ENCODE assay signal across 12 mouse cellular contexts in the genomic region with DNA sequence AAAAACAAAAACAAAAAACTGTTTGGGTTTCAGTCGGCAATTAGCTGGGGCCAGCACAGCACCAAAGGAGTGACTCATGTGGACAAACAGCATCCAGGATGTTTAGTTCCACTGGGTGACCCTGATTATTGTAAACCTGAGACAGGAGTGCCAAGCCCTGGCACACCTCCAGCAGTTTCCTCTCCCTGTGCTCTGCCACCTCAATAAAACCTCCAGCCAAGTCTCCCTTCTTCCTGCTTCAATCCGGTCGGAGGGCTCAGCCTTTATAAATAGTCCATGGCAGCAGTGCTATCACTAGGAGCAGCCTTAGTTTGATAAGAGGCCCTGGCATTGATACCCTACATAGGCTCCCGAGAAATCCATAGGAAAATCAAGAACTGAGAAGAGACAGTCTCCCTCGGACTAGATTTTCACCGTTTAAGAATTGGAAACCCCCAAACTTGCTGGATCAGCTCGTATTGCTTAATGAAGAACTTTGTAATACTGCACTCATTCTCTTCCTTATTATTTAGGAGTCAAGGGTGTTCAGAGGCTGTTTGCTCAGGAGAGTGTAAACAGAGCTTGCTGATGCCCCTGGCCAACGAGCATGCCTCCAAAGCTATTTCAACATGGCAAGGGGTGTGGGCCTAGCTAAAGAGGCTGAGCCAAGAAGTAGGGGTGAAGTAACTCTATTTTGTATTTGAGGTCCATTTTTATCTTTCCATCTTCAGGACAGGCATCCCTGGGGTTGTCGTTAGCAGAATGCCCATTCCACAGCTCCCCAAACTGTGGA. TPM values are rescaled to one million over a fixed set of nuclear protein-coding genes. Genes with fewer than 3 reads are reported as not detected.
DNase-seq lines count a peak whose midpoint lies in the region; ATAC-seq and TF ChIP-seq lines count a peak whose summit lies in the region.
"Had no signal": no experiment of that assay in that cellular context is flagged by ENCODE, and none has a peak within 500 bp of the region (broad histone marks: within the 10 kb centered on the region; RNA-seq: fewer than 3 reads in every experiment).

No protein-coding gene starts in this region.

- H3K79me2 ChIP-seq in heart, adult 2 months (replicated peaks; ENCODE audit: control insufficient read depth, insufficient read depth, low read length) = no peaks in the 10 kb centered on the region

- no peak for TF ChIP-seq EP300 in heart, adult 2 months (IDR thresholded peaks at IDR 0.05; ENCODE audit: insufficient read depth, low read depth, low read length)
- peak; percentile 54; the same call in 1 of the 2 replicates for TF ChIP-seq EP300 in lung, postnatal 0 days (IDR thresholded peaks at IDR 0.05)

- H3K27me3 ChIP-seq in heart, adult 2 months (ENCODE audit: control insufficient read depth, insufficient read depth, low read length) = peaks cover 2% of the 10 kb centered on the region
- H3K27me3 ChIP-seq in heart, embryonic 12.5 days (replicated peaks) = peaks cover 13% of the 10 kb centered on the region
- 0 out of 2 replicates have a peak, but pooled peaks cover 3% of the 10 kb centered on the region for H3K27me3 ChIP-seq in lung, postnatal 0 days (replicated peaks; ENCODE audit: insufficient read depth, low read length)

- TF ChIP-seq CTCF in heart, adult 2 months (IDR thresholded peaks at IDR 0.05) = no peak
- TF ChIP-seq CTCF in lung, postnatal 0 days (IDR thresholded peaks at IDR 0.05) = no peak

- H3K9ac ChIP-seq in heart, adult 2 months (ENCODE audit: low read depth, low read length) = no peak overlapping the region
- no peak overlapping the region for H3K9ac ChIP-seq in heart, embryonic 12.5 days
- no peak overlapping the region for H3K9ac ChIP-seq in lung, postnatal 0 days (replicated peaks; ENCODE audit: low read depth)
- H3K9ac ChIP-seq: limb, embryonic 13.5 days; neural tube, embryonic 13.5 days had no signal

- no peak overlapping the region for H3K4me3 ChIP-seq in heart, adult 2 months
- H3K4me3 ChIP-seq in heart, embryonic 12.5 days = no peak overlapping the region
- H3K4me3 ChIP-seq in lung, postnatal 0 days (ENCODE audit: low read depth, low read length) = no peak overlapping the region
- H3K4me3 ChIP-seq: limb, embryonic 13.5 days; neural tube, embryonic 13.5 days had no signal

- no peak for ATAC-seq in heart, embryonic 12.5 days (ENCODE audit: insufficient number of reproducible peaks, low FRiP score)
- ATAC-seq in lung, postnatal 0 days = peak; percentile 79

- WGBS in heart, adult 2 months = 39% methylated on average over 9 of the region's 9 CpGs
- WGBS in heart, embryonic 12.5 days = 47% methylated on average over 9 of the region's 9 CpGs
- 42% methylated on average over 9 of the region's 9 CpGs for WGBS in lung, postnatal 0 days

- no peak for TF ChIP-seq POLR2A in heart, adult 2 months (IDR thresholded peaks at IDR 0.05; ENCODE audit: insufficient read depth, low read depth, low read length)

- H3K9me3 ChIP-seq in heart, embryonic 12.5 days (replicated peaks) = 0 out of 2 replicates have a peak, but pooled peaks cover 3% of the 10 kb centered on the region
- H3K9me3 ChIP-seq in lung, postnatal 0 days (ENCODE audit: low read length) = no peaks in the 10 kb centered on the region
- H3K9me3 ChIP-seq: limb, embryonic 13.5 days had no signal

- H3K4me2 ChIP-seq in heart, embryonic 12.5 days = no peak overlapping the region
- H3K4me2 ChIP-seq in lung, postnatal 0 days (replicated peaks; ENCODE audit: low read depth, low read length) = no peak overlapping the region; the same call in 1 of the 2 replicates
- H3K4me2 ChIP-seq: limb, embryonic 13.5 days; neural tube, embryonic 13.5 days had no signal

- peaks cover 5% of the 10 kb centered on the region for H3K4me1 ChIP-seq in heart, adult 2 months (ENCODE audit: control insufficient read depth, insufficient read depth, low read length)
- H3K4me1 ChIP-seq in heart, embryonic 12.5 days (replicated peaks) = peaks cover 18% of the 10 kb centered on the region
- H3K4me1 ChIP-seq in lung, postnatal 0 days (ENCODE audit: insufficient read depth, low read depth, low read length) = no peaks in the 10 kb centered on the region

- DNase-seq in heart, adult 2 months = peak; percentile 26 to 48
- peak; percentile 27 for DNase-seq in Muller cell, postnatal 12 days (ENCODE audit: inconsistent ontology term)
- peak; percentile 33 to 54 for DNase-seq in heart, postnatal 10 days
- DNase-seq in lung, postnatal 0 days (ENCODE audit: low spot score) = peak; percentile 85
- DNase-seq in layer of hippocampus, postnatal 36 days = no peak
- DNase-seq in gastrocnemius, postnatal 10 days = no peak
- no peak for DNase-seq in c-Kit-positive CD71-positive TER-119-positive erythroid progenitor cells, embryonic 14.5 days (ENCODE audit: low spot score)
- DNase-seq: cerebellum, adult 2 months had no signal

- H3K36me3 ChIP-seq in heart, adult 2 months (ENCODE audit: control insufficient read depth, insufficient read depth, low read length) = no peaks in the 10 kb centered on the region
- H3K36me3 ChIP-seq in heart, embryonic 12.5 days = no peaks in the 10 kb centered on the region
- H3K36me3 ChIP-seq in lung, postnatal 0 days (ENCODE audit: insufficient read depth, low read length) = no peaks in the 10 kb centered on the region
- H3K36me3 ChIP-seq: limb, embryonic 13.5 days; neural tube, embryonic 13.5 days had no signal

- intact Hi-C loops in heart, adult 2 months (cut with DNase I) = no loop called here
- intact Hi-C loops in heart, postnatal 10 days (cut with DNase I) = no loop called here

- H3K27ac ChIP-seq in heart, adult 2 months = no peak overlapping the region
- no peak overlapping the region for H3K27ac ChIP-seq in heart, embryonic 12.5 days (ENCODE audit: poor library complexity, severe bottlenecking)
- peak overlapping the region; percentile 65 for H3K27ac ChIP-seq in lung, postnatal 0 days (ENCODE audit: low read length)
- H3K27ac ChIP-seq: limb, embryonic 13.5 days; neural tube, embryonic 13.5 days had no signal

RNA-seq across cellular contexts. Expression of a gene that starts 0.7 kb away (rescaled TPM):
- total RNA-seq in heart, adult 2 months (2021) = not detected
- 0.86 TPM in 1 of 2 replicates, not detected in the other for polyA plus RNA-seq in heart, adult 2 months (2012; rRNA removed)
- not detected in 2 replicates for polyA plus RNA-seq in heart, embryonic 12.5 days (2016; fragmentation: Nextera tagmentation; extraction: Ambion mirVana)
- total RNA-seq in heart, postnatal 10 days (2021) = not detected
- 6.4 and 7.9 TPM in 2 replicates for polyA plus RNA-seq in lung, postnatal 0 days (2015; fragmentation: Nextera tagmentation; extraction: Ambion mirVana)
- 1 to 10 TPM; 2.4 to 2.9 TPM for total RNA-seq in layer of hippocampus, postnatal 36 days (2021)
- total RNA-seq in gastrocnemius, postnatal 10 days (2021) = not detected
- total RNA-seq: gastrocnemius, adult 8-10 months had no signal
- polyA plus RNA-seq: limb, embryonic 13.5 days had no signal

RNA-seq across cellular contexts. Expression of a gene that starts 3.0 kb away (rescaled TPM):
- under 1 TPM in 1 of 2 experiments, not detected in 1; 0.07 TPM for total RNA-seq in heart, adult 2 months (2021)
- polyA plus RNA-seq in heart, adult 2 months (2012; rRNA removed) = 0.59 and 1.8 TPM in 2 replicates
- polyA plus RNA-seq in heart, embryonic 12.5 days (2016; fragmentation: Nextera tagmentation; extraction: Ambion mirVana) = 0.46 and 0.85 TPM in 2 replicates
- total RNA-seq in heart, postnatal 10 days (2021) = under 1 TPM; 0.17 to 0.60 TPM
- polyA plus RNA-seq in lung, postnatal 0 days (2015; fragmentation: Nextera tagmentation; extraction: Ambion mirVana) = 32.4 and 45.7 TPM in 2 replicates
- total RNA-seq in layer of hippocampus, postnatal 36 days (2021) = 10 to 100 TPM; 26.1 to 29.7 TPM
- total RNA-seq in gastrocnemius, postnatal 10 days (2021) = under 1 TPM; 0.19 to 0.25 TPM

RNA-seq across cellular contexts. Expression of a gene that starts 29.0 kb away (rescaled TPM):
- total RNA-seq in heart, adult 2 months (2021) = 10 to 100 TPM; 25.5 to 28.4 TPM
- polyA plus RNA-seq in heart, adult 2 months (2012; rRNA removed) = 6.3 and 8.3 TPM in 2 replicates
- 33.8 and 34.8 TPM in 2 replicates for polyA plus RNA-seq in heart, embryonic 12.5 days (2016; fragmentation: Nextera tagmentation; extraction: Ambion mirVana)
- 10 to 100 TPM; 31.3 to 32.7 TPM for total RNA-seq in heart, postnatal 10 days (2021)
- polyA plus RNA-seq in lung, postnatal 0 days (2015; fragmentation: Nextera tagmentation; extraction: Ambion mirVana) = 41.8 and 42.7 TPM in 2 replicates
- 10 to 100 TPM; 51.2 to 54.0 TPM for total RNA-seq in layer of hippocampus, postnatal 36 days (2021)
- total RNA-seq in gastrocnemius, postnatal 10 days (2021) = 10 to 100 TPM; 23.1 to 24.9 TPM

RNA-seq across cellular contexts. Expression of a gene that starts 38.2 kb away (rescaled TPM):
- 10 to 100 TPM; 11.1 to 14.4 TPM for total RNA-seq in heart, adult 2 months (2021)
- polyA plus RNA-seq in heart, adult 2 months (2012; rRNA removed) = 4.5 and 7.5 TPM in 2 replicates
- polyA plus RNA-seq in heart, embryonic 12.5 days (2016; fragmentation: Nextera tagmentation; extraction: Ambion mirVana) = 28.9 and 33.1 TPM in 2 replicates
- total RNA-seq in heart, postnatal 10 days (2021) = 10 to 100 TPM; 17.2 to 20.7 TPM
- 41.0 and 45.9 TPM in 2 replicates for polyA plus RNA-seq in lung, postnatal 0 days (2015; fragmentation: Nextera tagmentation; extraction: Ambion mirVana)
- total RNA-seq in layer of hippocampus, postnatal 36 days (2021) = 10 to 100 TPM; 25.1 to 26.2 TPM
- total RNA-seq in gastrocnemius, postnatal 10 days (2021) = 10 to 100 TPM; 19.4 to 22.6 TPM

RNA-seq across cellular contexts. Expression of a gene that starts 57.8 kb away (rescaled TPM):
- 1 to 10 TPM; 8.2 to 9.2 TPM for total RNA-seq in heart, adult 2 months (2021)
- 3.7 and 7.0 TPM in 2 replicates for polyA plus RNA-seq in heart, adult 2 months (2012; rRNA removed)
- polyA plus RNA-seq in heart, embryonic 12.5 days (2016; fragmentation: Nextera tagmentation; extraction: Ambion mirVana) = 9.8 and 10.4 TPM in 2 replicates
- 1 to 10 TPM; 8.4 to 8.7 TPM for total RNA-seq in heart, postnatal 10 days (2021)
- 7.8 and 8.2 TPM in 2 replicates for polyA plus RNA-seq in lung, postnatal 0 days (2015; fragmentation: Nextera tagmentation; extraction: Ambion mirVana)
- 100 to 1,000 TPM; 129 to 132 TPM for total RNA-seq in layer of hippocampus, postnatal 36 days (2021)
- total RNA-seq in gastrocnemius, postnatal 10 days (2021) = 1 to 10 TPM; 6.2 to 7.7 TPM

Comparison
In these comparisons a context has a peak if more than half of its experiments do, and no peak if none do; other contexts are left out.
1. DNase-seq: peak in heart, adult 2 months (2 of 2), Muller cell, postnatal 12 days (single experiment), heart, postnatal 10 days (2 of 2) and lung, postnatal 0 days (single experiment); none in layer of hippocampus, postnatal 36 days (0 of 2), gastrocnemius, postnatal 10 days (single experiment) and c-Kit-positive CD71-positive TER-119-positive erythroid progenitor cells, embryonic 14.5 days (single experiment).
2. RNA of a gene that starts 3.0 kb away (total RNA-seq): 26.1 to 29.7 TPM in layer of hippocampus, postnatal 36 days; 0.17 to 0.60 TPM in heart, postnatal 10 days, 0.19 to 0.25 TPM in gastrocnemius, postnatal 10 days and 0.07 TPM in heart, adult 2 months; every median in the first group is over 10 times any median in the second.